Mouse (Mus musculus) small intestine, adult 2 months (tissue): ENCODE measurements around the gene Speg. TPM values are rescaled to one million over a fixed set of nuclear protein-coding genes. Genes with fewer than 3 reads are reported as not detected.

Experiments
- H3K27ac ChIP-seq: fragments of 200-500 bp; 2 replicates; pipeline ENCODE4 v1.5.1; 2012; ENCODE audit warnings: low read depth, low read length, control low read depth, inconsistent platforms; ENCODE audit not compliant: insufficient read depth
- H3K27me3 ChIP-seq: fragments of 200-500 bp; 2 replicates; pipeline ENCODE4 v1.6.1; 2012; ENCODE audit warnings: mild to moderate bottlenecking, moderate library complexity, low read length, inconsistent platforms; ENCODE audit not compliant: control insufficient read depth, insufficient read depth
- H3K36me3 ChIP-seq: fragments of 200-500 bp; 2 replicates; pipeline ENCODE4 v1.6.1; 2012; ENCODE audit warnings: mild to moderate bottlenecking, low read length, control low read depth, inconsistent platforms; ENCODE audit not compliant: control insufficient read depth, insufficient read depth
- H3K4me1 ChIP-seq: fragments of 200-500 bp; 2 replicates; pipeline ENCODE4 v1.6.1; 2012; ENCODE audit warnings: low read length, inconsistent platforms, mixed read lengths; ENCODE audit not compliant: control insufficient read depth, insufficient read depth, insufficient read length
- H3K4me3 ChIP-seq: fragments of 200-500 bp; 2 replicates; pipeline ENCODE4 v1.5.1; 2012; ENCODE audit warnings: low read depth, mild to moderate bottlenecking, control low read depth, inconsistent platforms, low read length, moderate library complexity
- CTCF ChIP-seq: fragments of 200-500 bp; IDR thresholded peaks from 2 replicates; pipeline ENCODE4 v1.5.1; 2012; ENCODE audit warnings: low read depth, mild to moderate bottlenecking, control low read depth, inconsistent platforms, low read length, moderate library complexity, mixed read lengths; ENCODE audit not compliant: insufficient replicate concordance, insufficient read length; ENCODE audit errors: extremely low read depth
- POLR2A ChIP-seq: fragments of 200-500 bp; IDR thresholded peaks from 2 replicates; pipeline ENCODE4 v1.6.1; 2012; ENCODE audit warnings: low read depth, mild to moderate bottlenecking, control low read depth, inconsistent platforms, low read length, moderate library complexity
- WGBS: fragments of 180-500 bp; shearing (Covaris S2); methylation state at CpG from one replicate; pipeline ENCODE4 v1.1.7; 2018; 5-methylcytosine and 5-hydroxymethylcytosine counted together
- polyA plus RNA-seq: library from polyadenylated mRNA; depleted of rRNA; stranded (reverse); fragments of >200 nt; gene quantifications from 2 replicates; pipeline ENCODE4 v1.2.3, GENCODE M21; 2012; rRNA removed

Speg gene
- polyA plus RNA-seq, 1 experiment: 23.2 TPM

- H3K4me1 ChIP-seq: peaks cover 13% of the 10 kb centered on the region
- peak overlapping the region; percentile 88 for H3K4me3 ChIP-seq
- peaks cover 13% of the 10 kb centered on the region; the same call in 1 of the 2 replicates for H3K36me3 ChIP-seq
- no peak for TF ChIP-seq CTCF
- TF ChIP-seq POLR2A: no peak
- 1% methylated on average over 25 of the region's 25 CpGs for WGBS
- H3K27ac ChIP-seq: peak overlapping the region; percentile 63; the same call in 1 of the 2 replicates
- peaks cover 2% of the 10 kb centered on the region; the same call in 1 of the 2 replicates for H3K27me3 ChIP-seq
Measured at GRCm38 (mm10) chr1:75478497-75478896, 103.4 kb downstream of the Speg start.

DNA sequence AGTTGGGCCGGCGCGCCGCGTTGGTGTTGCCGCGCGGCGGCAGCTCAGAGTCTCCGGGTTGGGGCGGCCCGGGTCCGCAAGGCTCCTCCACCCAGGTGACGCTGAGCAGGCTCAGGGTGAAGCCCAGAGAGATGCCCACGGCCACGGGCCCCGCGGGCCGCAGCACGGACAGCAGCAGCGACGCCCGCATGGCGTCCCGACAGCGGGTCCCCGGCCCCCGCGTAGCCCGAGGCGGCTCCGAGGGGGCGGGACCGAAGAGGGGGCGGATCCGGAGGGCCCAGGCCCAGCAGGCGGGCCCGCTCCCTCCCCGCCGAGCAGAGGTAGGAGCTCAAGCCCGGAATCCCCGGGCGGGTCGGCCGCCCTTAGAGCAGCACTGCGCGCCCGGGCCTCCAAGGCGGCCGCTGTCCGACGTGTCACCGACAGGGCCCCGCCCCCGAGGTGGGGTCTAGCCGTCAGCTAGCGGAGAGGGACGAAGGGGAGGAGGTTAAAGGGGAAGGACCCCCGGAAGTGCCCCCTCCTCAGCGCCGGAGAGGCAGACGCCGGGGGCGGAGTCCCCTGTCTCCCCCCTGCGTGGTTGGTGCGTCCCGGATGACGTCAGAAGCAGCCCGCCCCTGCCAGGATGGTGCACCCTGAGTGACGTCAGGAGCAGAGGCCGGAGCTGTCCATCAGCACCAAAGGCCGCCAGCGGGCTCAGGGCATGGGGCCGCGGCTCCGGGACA, 104.0 kb downstream of the Speg start, which contains the start of the genes Chpf and Tmem198:
Chpf (minus strand) TSS at position 392 of the 719 bp plus-strand sequence.
Tmem198 (plus strand) TSS at position 617 of the 719 bp plus-strand sequence.
- TF ChIP-seq POLR2A (peak; percentile 31; the same call in 1 of the 2 replicates), CTCF (no peak)
- under 1% methylated on average over 76 of the region's 76 CpGs for WGBS
- Histone ChIP-seq H3K27me3 (peaks cover 2% of the 10 kb centered on the region; the same call in 1 of the 2 replicates), H3K4me3 (peak within 1 kb of the TSS; percentile 88), H3K27ac (peak within 1 kb of the TSS; percentile 63), H3K4me1 (peaks cover 13% of the 10 kb centered on the region), H3K36me3 (peaks cover 12% of the 10 kb centered on the region; the same call in 1 of the 2 replicates)

DNA sequence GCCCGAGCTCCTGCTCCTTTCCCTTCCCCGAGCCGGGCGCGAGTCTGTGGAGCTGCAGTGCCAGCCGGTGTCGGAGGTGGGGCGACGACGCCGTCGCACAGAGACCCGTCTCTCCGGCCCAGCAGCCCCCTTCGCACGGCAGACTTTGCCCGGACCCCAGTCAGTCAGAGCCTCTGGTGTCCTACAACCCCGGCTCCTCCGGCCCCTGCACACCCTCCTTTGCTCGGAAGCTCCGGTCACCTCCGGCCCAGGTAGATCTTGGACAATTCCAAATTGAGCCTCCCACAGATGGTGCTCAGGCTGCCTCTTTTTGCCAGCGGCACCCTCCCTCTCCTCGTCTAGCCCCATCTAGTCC, 104.5 kb downstream of the Speg start:
- 2% methylated on average over 24 of the region's 24 CpGs for WGBS
- Histone ChIP-seq H3K27me3 (peaks cover 2% of the 10 kb centered on the region; the same call in 1 of the 2 replicates), H3K4me3 (peak overlapping the region; percentile 88), H3K36me3 (peaks cover 10% of the 10 kb centered on the region; the same call in 1 of the 2 replicates), H3K27ac (no peak overlapping the region), H3K4me1 (peaks cover 13% of the 10 kb centered on the region)
- TF ChIP-seq POLR2A: no peak
- no peak for TF ChIP-seq CTCF

DNA sequence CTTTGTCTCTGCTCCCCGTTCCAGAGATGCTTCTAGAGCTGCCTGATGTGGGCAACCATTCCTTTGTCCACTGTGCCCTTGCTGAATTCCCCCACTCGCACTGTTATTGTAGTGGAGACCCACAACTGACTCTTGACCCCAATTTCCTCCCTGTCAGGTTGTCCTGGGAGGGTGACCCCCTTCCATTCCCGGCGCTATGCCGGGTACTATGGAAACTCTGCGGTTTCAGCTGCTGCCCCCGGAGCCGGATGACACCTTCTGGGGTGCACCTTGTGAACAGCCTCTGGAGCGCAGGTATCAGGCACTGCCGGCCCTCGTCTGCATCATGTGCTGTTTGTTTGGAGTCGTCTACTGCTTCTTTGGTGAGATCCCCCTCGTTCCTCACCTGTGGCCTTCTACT, 104.9 kb downstream of the Speg start:
- no peak for TF ChIP-seq POLR2A
- no peak for TF ChIP-seq CTCF
- H3K4me1 ChIP-seq: peaks cover 13% of the 10 kb centered on the region
- no peak overlapping the region for H3K4me3 ChIP-seq
- peaks cover 2% of the 10 kb centered on the region; the same call in 1 of the 2 replicates for H3K27me3 ChIP-seq
- H3K36me3 ChIP-seq: peaks cover 7% of the 10 kb centered on the region; the same call in 1 of the 2 replicates
- H3K27ac ChIP-seq: no peak overlapping the region
- 27% methylated on average over 13 of the region's 13 CpGs for WGBS

- Histone ChIP-seq H3K27me3 (peaks cover 2% of the 10 kb centered on the region; the same call in 1 of the 2 replicates), H3K36me3 (0 out of 2 replicates have a peak, but pooled peaks cover 4% of the 10 kb centered on the region), H3K4me1 (peaks cover 13% of the 10 kb centered on the region), H3K27ac (no peak overlapping the region), H3K4me3 (no peak overlapping the region)
- TF ChIP-seq CTCF (no peak), POLR2A (no peak)
- WGBS: 85% methylated on average over 7 of the region's 7 CpGs
Measured at GRCm38 (mm10) chr1:75480735-75481134, 105.6 kb downstream of the Speg start.

Other genes with a start within 250 kb of the Speg start
- 1.2 TPM in 2 replicates for gene Slc23a3, start 241.4 kb upstream of the Speg start, polyA plus RNA-seq
- 31.5 and 90.4 TPM in 2 replicates for gene Cnppd1, start 232.6 kb upstream of the Speg start, polyA plus RNA-seq
- 47.4 and 113 TPM in 2 replicates for gene Retreg2, start 232.5 kb upstream of the Speg start, polyA plus RNA-seq
- gene Zfand2b, start 206.7 kb upstream of the Speg start, polyA plus RNA-seq: 45.0 and 106 TPM in 2 replicates
- gene Abcb6, start 194.9 kb upstream of the Speg start, polyA plus RNA-seq: 15.0 and 22.1 TPM in 2 replicates
- gene Ankzf1, start 183.1 kb upstream of the Speg start, polyA plus RNA-seq: 5.5 and 16.2 TPM in 2 replicates
- gene Atg9a, start 183.1 kb upstream of the Speg start, polyA plus RNA-seq: 48.3 and 148 TPM in 2 replicates
- gene Glb1l, start 164.5 kb upstream of the Speg start, polyA plus RNA-seq: 0.74 and 1.1 TPM in 2 replicates
- 147 and 193 TPM in 2 replicates for gene Stk16, start 164.5 kb upstream of the Speg start, polyA plus RNA-seq
- gene Tuba4a, start 155.4 kb upstream of the Speg start, polyA plus RNA-seq: 107 and 188 TPM in 2 replicates
- gene A630095N17Rik, start 143.2 kb upstream of the Speg start, polyA plus RNA-seq: not detected in 2 replicates
- gene Dnajb2, start 138.9 kb upstream of the Speg start, polyA plus RNA-seq: 13.3 and 21.3 TPM in 2 replicates
- 2.8 and 6.2 TPM in 2 replicates for gene Ptprn, start 110.8 kb upstream of the Speg start, polyA plus RNA-seq
- gene Resp18, start 96.9 kb upstream of the Speg start, polyA plus RNA-seq: 1.8 and 6.2 TPM in 2 replicates
- 157 and 865 TPM in 2 replicates for gene Dnpep, start 57.3 kb upstream of the Speg start, polyA plus RNA-seq
- 152 and 216 TPM in 2 replicates for gene Des, start 15.0 kb upstream of the Speg start, polyA plus RNA-seq
- gene Gmppa, start 60.6 kb downstream of the Speg start, polyA plus RNA-seq: 121 and 187 TPM in 2 replicates
- 0.05 TPM in 1 of 2 replicates, not detected in the other for gene Asic4, start 75.1 kb downstream of the Speg start, polyA plus RNA-seq
- gene Chpf, start 104.0 kb downstream of the Speg start, polyA plus RNA-seq: 29.8 and 40.2 TPM in 2 replicates
- 2.7 and 3.6 TPM in 2 replicates for gene Tmem198, start 104.2 kb downstream of the Speg start, polyA plus RNA-seq
- gene Obsl1, start 131.2 kb downstream of the Speg start, polyA plus RNA-seq: 4.3 and 6.3 TPM in 2 replicates
- gene Inha, start 131.8 kb downstream of the Speg start, polyA plus RNA-seq: 4.2 and 6.5 TPM in 2 replicates
- gene Stk11ip, start 146.2 kb downstream of the Speg start, polyA plus RNA-seq: 13.1 and 20.5 TPM in 2 replicates
- 4.5 and 5.6 TPM in 2 replicates for gene Slc4a3, start 171.0 kb downstream of the Speg start, polyA plus RNA-seq